Mouse (Mus musculus) thymus, adult 2 months (tissue): ENCODE data around the gene Piwil4.

Experiments used
- CTCF ChIP-seq: fragments of 200-500 bp; IDR thresholded peaks from 2 replicates; pipeline ENCODE4 v1.5.1; 2012; ENCODE audit warnings: mild to moderate bottlenecking, control low read depth, low read length, moderate library complexity, borderline replicate concordance; ENCODE audit not compliant: control insufficient read depth, poor library complexity, insufficient read depth; ENCODE audit errors: extremely low read depth
- POLR2A ChIP-seq: fragments of 200-500 bp; IDR thresholded peaks from 2 replicates; pipeline ENCODE4 v1.6.1; 2012; ENCODE audit warnings: mild to moderate bottlenecking, low read length, control low read depth, moderate library complexity; ENCODE audit not compliant: control insufficient read depth, poor library complexity, insufficient read depth; ENCODE audit errors: extremely low read depth

DNA sequence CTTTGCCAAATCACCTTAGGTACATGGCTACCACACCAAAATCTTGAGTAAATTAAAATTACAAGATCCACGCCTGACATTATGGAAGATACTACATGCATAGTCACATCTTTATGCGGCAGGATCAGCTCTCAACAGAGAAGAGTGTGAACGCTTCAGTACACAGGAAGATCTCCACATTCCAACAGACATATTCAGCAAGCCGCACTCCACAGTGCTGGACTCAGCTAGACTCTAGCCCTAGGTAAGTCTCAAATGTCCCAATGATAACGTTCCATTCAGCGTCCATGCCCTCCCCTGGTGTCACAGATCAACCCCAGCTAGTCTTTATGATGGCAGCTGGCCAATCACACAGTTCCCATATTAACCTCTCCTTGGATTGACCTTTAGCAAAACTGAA lies 14.5 kb downstream of the Piwil4 start:
- no peak for TF ChIP-seq POLR2A
- TF ChIP-seq CTCF = no peak
